Mouse (Mus musculus): ENCODE data around the gene Pld4.

The Pld4 gene

GRCm38 (mm10) chr12:112767036-112767890 lies 6.8 kb downstream of the Pld4 start:
- no peak for DNase-seq (ENCODE audit: low read depth, low spot score)

- no peak for DNase-seq (ENCODE audit: low read depth, low spot score)
Observed at GRCm38 (mm10) chr12:112768166-112768565, 7.7 kb downstream of the Pld4 start.

GRCm38 (mm10) chr12:112769031-112769430 lies 8.6 kb downstream of the Pld4 start:
- peak; percentile 83 for DNase-seq (ENCODE audit: low read depth, low spot score)

GRCm38 (mm10) chr12:112769751-112770150 lies 9.3 kb downstream of the Pld4 start:
- no peak for DNase-seq (ENCODE audit: low read depth, low spot score)

GRCm38 (mm10) chr12:112770396-112770795 lies 9.9 kb downstream of the Pld4 start:
- no peak for DNase-seq (ENCODE audit: low read depth, low spot score)

- no peak for DNase-seq (ENCODE audit: low read depth, low spot score)
Observed at GRCm38 (mm10) chr12:112772306-112772705, 11.9 kb downstream of the Pld4 start.

- no peak for DNase-seq (ENCODE audit: low read depth, low spot score)
Observed at GRCm38 (mm10) chr12:112773366-112773765, 12.9 kb downstream of the Pld4 start.

GRCm38 (mm10) chr12:112774026-112774425 lies 13.6 kb downstream of the Pld4 start:
- no peak for DNase-seq (ENCODE audit: low read depth, low spot score)

- DNase-seq (ENCODE audit: low read depth, low spot score) = no peak
Observed at GRCm38 (mm10) chr12:112774481-112774880, 14.0 kb downstream of the Pld4 start.

- DNase-seq (ENCODE audit: low read depth, low spot score) = no peak
Observed at GRCm38 (mm10) chr12:112791026-112791425, 30.6 kb downstream of the Pld4 start.

GRCm38 (mm10) chr12:112793601-112794355 lies 33.3 kb downstream of the Pld4 start:
- DNase-seq (ENCODE audit: low read depth, low spot score) = peak; percentile 54

GRCm38 (mm10) chr12:112794356-112794816 lies 33.9 kb downstream of the Pld4 start:
- DNase-seq (ENCODE audit: low read depth, low spot score) = no peak

GRCm38 (mm10) chr12:112794998-112795397 lies 34.5 kb downstream of the Pld4 start:
- no peak for DNase-seq (ENCODE audit: low read depth, low spot score)

- DNase-seq (ENCODE audit: low read depth, low spot score) = peak; percentile 71
Observed at GRCm38 (mm10) chr12:112795466-112796104, 35.1 kb downstream of the Pld4 start.

- DNase-seq (ENCODE audit: low read depth, low spot score) = no peak
Observed at GRCm38 (mm10) chr12:112796551-112797510, 36.4 kb downstream of the Pld4 start.

- DNase-seq (ENCODE audit: low read depth, low spot score) = no peak
Observed at GRCm38 (mm10) chr12:112797672-112798331, 37.3 kb downstream of the Pld4 start.

- DNase-seq (ENCODE audit: low read depth, low spot score) = peak; percentile 34
Observed at GRCm38 (mm10) chr12:112798332-112798681, 37.9 kb downstream of the Pld4 start.

- DNase-seq (ENCODE audit: low read depth, low spot score) = no peak
Observed at GRCm38 (mm10) chr12:112798716-112799115, 38.3 kb downstream of the Pld4 start.

- no peak for DNase-seq (ENCODE audit: low read depth, low spot score)
Observed at GRCm38 (mm10) chr12:112799237-112799970, 38.9 kb downstream of the Pld4 start.

- peak; percentile 82 for DNase-seq (ENCODE audit: low read depth, low spot score)
Observed at GRCm38 (mm10) chr12:112800476-112800875, 40.0 kb downstream of the Pld4 start.

Data from R1 (cell line).